Mouse (Mus musculus) intestine, embryonic 14.5 days (tissue): Measurements from ENCODE around the gene Slc2a13. TPM values are rescaled to one million over a fixed set of nuclear protein-coding genes. Genes with fewer than 3 reads are reported as not detected.

Experiments used
- ATAC-seq: fragments of 200-750 bp; cut with Nextera tagmentation; replicated peaks from 2 replicates; pipeline ENCODE4 v1.8.0; 2017; ENCODE audit warnings: low read depth, moderate number of reproducible peaks, moderate TSS enrichment, moderate library complexity; ENCODE audit not compliant: low FRiP score, low TSS enrichment
- DNase-seq: peaks from one replicate; pipeline ENCODE4 v3.0.0-alpha.2; 2018; ENCODE audit warnings: low spot score
- H3K27ac ChIP-seq: fragments of 300-500 bp; sonication (generic); 2 replicates; pipeline ENCODE4 v1.5.1; 2014; ENCODE audit warnings: low read depth, mild to moderate bottlenecking, control low read depth
- H3K27me3 ChIP-seq: fragments of 300-500 bp; sonication (generic); replicated peaks from 2 replicates; pipeline ENCODE4 v1.6.1; 2014; ENCODE audit warnings: low read length, control low read depth; ENCODE audit not compliant: control insufficient read depth, insufficient read depth
- H3K36me3 ChIP-seq: fragments of 300-500 bp; sonication (generic); 2 replicates; pipeline ENCODE4 v1.6.1; 2014; ENCODE audit warnings: low read length, control low read depth; ENCODE audit not compliant: control insufficient read depth, insufficient read depth
- H3K4me1 ChIP-seq: fragments of 300-500 bp; sonication (generic); replicated peaks from 2 replicates; pipeline ENCODE4 v1.6.1; 2014; ENCODE audit warnings: low read length, control low read depth, mixed read lengths; ENCODE audit not compliant: control insufficient read depth, insufficient read depth
- H3K4me2 ChIP-seq: fragments of 300-500 bp; sonication (generic); 2 replicates; pipeline ENCODE4 v1.6.1; 2014; ENCODE audit warnings: low read length
- H3K4me3 ChIP-seq: fragments of 300-500 bp; sonication (generic); 2 replicates; pipeline ENCODE4 v1.5.1; 2014; ENCODE audit warnings: low read depth, low read length, control low read depth, mixed read lengths
- H3K9ac ChIP-seq: fragments of 300-500 bp; sonication (generic); 2 replicates; pipeline ENCODE4 v1.6.1; 2014; ENCODE audit warnings: mild to moderate bottlenecking, low read length
- H3K9me3 ChIP-seq: fragments of 300-500 bp; sonication (generic); 2 replicates; pipeline ENCODE4 v1.6.1; 2016; ENCODE audit warnings: low read length, control low read depth; ENCODE audit not compliant: control insufficient read depth
- WGBS: fragments of 180-500 bp; shearing (Covaris S2); extraction: QIAGEN DNeasy Blood & Tissue Kit; methylation state at CpG from one replicate; pipeline ENCODE4 v1.1.7; 2014; 5-methylcytosine and 5-hydroxymethylcytosine counted together
- polyA plus RNA-seq: library from polyadenylated mRNA; unstranded; fragments of >200 nt; fragmentation: Nextera tagmentation; extraction: Ambion mirVana; gene quantifications from 2 replicates; pipeline ENCODE4 v1.2.1, GENCODE M21; 2014

Gene Slc2a13
- polyA plus RNA-seq, 1 experiment from 2014 or later: 1.8 TPM

GRCm38 (mm10) chr15:91377568-91377967 lies 195.5 kb downstream of the Slc2a13 start:
- no peak overlapping the region for H3K9ac ChIP-seq
- H3K9me3 ChIP-seq: no peaks in the 10 kb centered on the region
- WGBS: 85% methylated on average over 11 of the region's 11 CpGs
- H3K4me1 ChIP-seq: peaks cover 5% of the 10 kb centered on the region; the same call in 1 of the 2 replicates
- no peak for ATAC-seq
- H3K27me3 ChIP-seq: no peaks in the 10 kb centered on the region
- no peak overlapping the region for H3K27ac ChIP-seq
- DNase-seq: no peak
- H3K4me2 ChIP-seq: no peak overlapping the region
- no peaks in the 10 kb centered on the region for H3K36me3 ChIP-seq
- no peak overlapping the region for H3K4me3 ChIP-seq

DNA sequence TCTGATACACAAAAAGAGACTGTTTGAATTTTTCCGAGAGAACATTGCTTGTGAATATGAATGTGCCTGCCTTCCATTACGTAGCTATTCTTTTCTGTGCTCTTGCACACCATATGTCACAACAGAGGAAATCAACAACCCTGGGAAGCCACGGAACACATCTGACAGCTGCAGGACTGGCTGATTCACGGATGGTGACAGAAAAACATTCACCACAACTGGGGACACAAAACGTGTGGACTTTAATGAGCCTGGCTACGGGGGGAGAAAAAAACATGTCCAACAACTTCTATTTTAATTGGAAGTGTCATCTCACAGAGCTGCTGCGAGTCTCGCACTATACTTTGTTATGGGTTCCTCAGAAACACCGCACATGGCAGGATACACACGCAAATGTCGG lies 196.0 kb downstream of the Slc2a13 start:
- no peak for ATAC-seq
- Histone ChIP-seq H3K27me3 (no peaks in the 10 kb centered on the region), H3K36me3 (no peaks in the 10 kb centered on the region), H3K9ac (no peak overlapping the region), H3K9me3 (no peaks in the 10 kb centered on the region), H3K4me2 (no peak overlapping the region), H3K27ac (no peak overlapping the region), H3K4me3 (no peak overlapping the region), H3K4me1 (peaks cover 10% of the 10 kb centered on the region; the same call in 1 of the 2 replicates)
- DNase-seq: no peak
- whole genome bisulfite sequencing: 73% methylated on average over 11 of the region's 11 CpGs

DNA sequence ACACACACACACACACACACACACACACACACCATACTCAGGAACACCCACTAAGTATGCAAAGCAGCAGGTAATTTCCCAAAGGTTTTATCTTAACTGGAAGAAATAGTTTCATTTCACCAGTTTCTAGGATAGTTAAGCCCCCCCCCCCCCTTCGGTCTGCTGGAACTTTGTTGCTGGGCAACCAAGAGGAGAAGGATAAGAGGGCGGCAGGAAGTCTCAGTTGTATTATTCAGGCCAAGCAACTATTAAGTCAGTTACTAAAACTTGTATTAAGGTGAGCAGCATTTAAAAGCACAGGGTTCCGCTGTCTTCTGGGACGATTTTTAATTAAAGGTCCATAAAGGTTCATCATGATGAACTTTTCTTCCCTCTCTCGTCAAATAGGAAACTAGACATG lies 198.6 kb downstream of the Slc2a13 start:
- H3K36me3 ChIP-seq: no peaks in the 10 kb centered on the region
- no peak for DNase-seq
- H3K4me2 ChIP-seq: no peak overlapping the region
- WGBS: 68% methylated on average over 5 of the region's 5 CpGs
- ATAC-seq: no peak
- H3K9ac ChIP-seq: no peak overlapping the region
- peaks cover 10% of the 10 kb centered on the region; the same call in 1 of the 2 replicates for H3K4me1 ChIP-seq
- H3K27ac ChIP-seq: no peak overlapping the region
- no peaks in the 10 kb centered on the region for H3K9me3 ChIP-seq
- H3K4me3 ChIP-seq: no peak overlapping the region
- H3K27me3 ChIP-seq: no peaks in the 10 kb centered on the region

DNA sequence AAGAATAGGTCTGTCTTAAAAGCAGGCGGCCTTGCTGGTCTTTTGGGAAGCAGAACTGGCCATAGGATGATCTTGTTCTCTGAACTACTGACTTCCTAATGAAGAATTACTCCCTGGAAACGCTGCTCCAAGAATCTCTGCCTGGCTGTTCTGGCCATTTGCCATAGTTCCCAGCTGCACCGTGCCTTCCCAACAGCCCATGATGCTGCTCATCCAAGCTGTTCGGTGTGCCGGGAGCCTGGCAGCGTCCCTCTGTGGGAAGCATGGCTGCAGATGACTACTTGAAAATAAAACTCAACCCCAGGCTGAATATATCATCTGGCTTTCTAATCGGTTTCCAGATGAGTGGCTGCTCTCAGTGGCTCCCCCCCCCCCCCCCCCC lies 199.9 kb downstream of the Slc2a13 start:
- DNase-seq (no peak), ATAC-seq (no peak)
- H3K36me3 ChIP-seq: no peaks in the 10 kb centered on the region
- H3K27ac ChIP-seq: peak overlapping the region; percentile 38; the same call in 1 of the 2 replicates
- no peak overlapping the region for H3K9ac ChIP-seq
- peaks cover 10% of the 10 kb centered on the region; the same call in 1 of the 2 replicates for H3K4me1 ChIP-seq
- 45% methylated on average over 7 of the region's 7 CpGs for WGBS
- H3K9me3 ChIP-seq: no peaks in the 10 kb centered on the region
- no peak overlapping the region for H3K4me3 ChIP-seq
- no peak overlapping the region for H3K4me2 ChIP-seq
- no peaks in the 10 kb centered on the region for H3K27me3 ChIP-seq

GRCm38 (mm10) chr15:91372464-91373202 lies 200.4 kb downstream of the Slc2a13 start:
- H3K4me1 ChIP-seq: peaks cover 10% of the 10 kb centered on the region; the same call in 1 of the 2 replicates
- no peak overlapping the region for H3K9ac ChIP-seq
- WGBS: 71% methylated on average over 9 of the region's 9 CpGs
- no peaks in the 10 kb centered on the region for H3K9me3 ChIP-seq
- DNase-seq: no peak
- peak overlapping the region; percentile 38; the same call in 1 of the 2 replicates for H3K27ac ChIP-seq
- no peaks in the 10 kb centered on the region for H3K36me3 ChIP-seq
- H3K27me3 ChIP-seq: no peaks in the 10 kb centered on the region
- no peak overlapping the region for H3K4me2 ChIP-seq
- peak; percentile 23; the same call in 1 of the 2 replicates for ATAC-seq
- no peak overlapping the region for H3K4me3 ChIP-seq

GRCm38 (mm10) chr15:91371859-91372394 lies 201.1 kb downstream of the Slc2a13 start:
- no peak for ATAC-seq
- Histone ChIP-seq H3K4me2 (no peak overlapping the region), H3K4me1 (peaks cover 10% of the 10 kb centered on the region; the same call in 1 of the 2 replicates), H3K27me3 (no peaks in the 10 kb centered on the region), H3K4me3 (no peak overlapping the region), H3K27ac (no peak overlapping the region), H3K36me3 (no peaks in the 10 kb centered on the region), H3K9me3 (no peaks in the 10 kb centered on the region), H3K9ac (no peak overlapping the region)
- no peak for DNase-seq
- 47% methylated on average over 7 of the region's 7 CpGs for WGBS

DNA sequence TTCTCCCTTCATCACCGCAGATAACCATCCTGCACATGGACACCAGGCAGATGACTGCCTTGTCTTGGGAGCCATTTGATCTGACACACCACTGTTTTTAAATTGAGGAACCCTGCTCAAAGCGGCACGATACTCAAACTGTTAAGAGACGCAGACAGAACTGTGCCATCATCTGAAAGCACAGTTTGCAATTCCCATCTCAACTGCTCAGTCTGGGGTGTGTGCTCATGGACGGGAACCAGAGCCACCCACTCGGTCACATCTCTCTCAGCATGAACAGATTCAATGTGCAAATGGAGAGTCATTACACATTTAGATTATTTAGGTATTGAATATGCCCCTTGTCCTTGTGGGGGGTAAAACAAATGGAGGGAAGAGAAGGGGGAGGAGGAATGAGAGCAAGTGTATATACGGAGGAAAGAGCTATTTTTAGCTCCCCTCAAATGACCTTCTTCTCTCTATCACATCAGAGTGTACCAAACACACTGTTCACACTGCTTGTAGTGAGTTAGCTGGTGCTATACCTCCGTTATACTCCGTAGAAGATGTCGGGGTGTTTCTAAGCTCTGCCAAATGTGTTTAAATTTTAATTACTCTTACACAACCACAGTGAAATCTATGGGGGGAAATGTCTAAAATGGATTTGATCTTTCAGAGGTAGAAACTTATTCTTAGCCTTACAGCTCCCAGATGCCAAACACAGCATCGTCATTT lies 203.2 kb downstream of the Slc2a13 start:
- Histone ChIP-seq H3K9ac (no peak overlapping the region), H3K4me1 (peaks cover 10% of the 10 kb centered on the region; the same call in 1 of the 2 replicates), H3K27me3 (no peaks in the 10 kb centered on the region), H3K9me3 (no peaks in the 10 kb centered on the region), H3K4me3 (no peak overlapping the region), H3K27ac (no peak overlapping the region), H3K4me2 (no peak overlapping the region), H3K36me3 (no peaks in the 10 kb centered on the region)
- ATAC-seq (no peak), DNase-seq (no peak)
- 75% methylated on average over 11 of the region's 11 CpGs for WGBS

GRCm38 (mm10) chr15:91360495-91360894 lies 212.6 kb downstream of the Slc2a13 start:
- H3K9me3 ChIP-seq: no peaks in the 10 kb centered on the region
- ATAC-seq: no peak
- no peak for DNase-seq
- H3K4me2 ChIP-seq: no peak overlapping the region
- H3K9ac ChIP-seq: no peak overlapping the region
- H3K27me3 ChIP-seq: no peaks in the 10 kb centered on the region
- no peak overlapping the region for H3K27ac ChIP-seq
- 76% methylated on average over 2 of the region's 2 CpGs for WGBS
- no peaks in the 10 kb centered on the region for H3K4me1 ChIP-seq
- H3K36me3 ChIP-seq: no peaks in the 10 kb centered on the region
- H3K4me3 ChIP-seq: no peak overlapping the region
